In the genomic region with DNA sequence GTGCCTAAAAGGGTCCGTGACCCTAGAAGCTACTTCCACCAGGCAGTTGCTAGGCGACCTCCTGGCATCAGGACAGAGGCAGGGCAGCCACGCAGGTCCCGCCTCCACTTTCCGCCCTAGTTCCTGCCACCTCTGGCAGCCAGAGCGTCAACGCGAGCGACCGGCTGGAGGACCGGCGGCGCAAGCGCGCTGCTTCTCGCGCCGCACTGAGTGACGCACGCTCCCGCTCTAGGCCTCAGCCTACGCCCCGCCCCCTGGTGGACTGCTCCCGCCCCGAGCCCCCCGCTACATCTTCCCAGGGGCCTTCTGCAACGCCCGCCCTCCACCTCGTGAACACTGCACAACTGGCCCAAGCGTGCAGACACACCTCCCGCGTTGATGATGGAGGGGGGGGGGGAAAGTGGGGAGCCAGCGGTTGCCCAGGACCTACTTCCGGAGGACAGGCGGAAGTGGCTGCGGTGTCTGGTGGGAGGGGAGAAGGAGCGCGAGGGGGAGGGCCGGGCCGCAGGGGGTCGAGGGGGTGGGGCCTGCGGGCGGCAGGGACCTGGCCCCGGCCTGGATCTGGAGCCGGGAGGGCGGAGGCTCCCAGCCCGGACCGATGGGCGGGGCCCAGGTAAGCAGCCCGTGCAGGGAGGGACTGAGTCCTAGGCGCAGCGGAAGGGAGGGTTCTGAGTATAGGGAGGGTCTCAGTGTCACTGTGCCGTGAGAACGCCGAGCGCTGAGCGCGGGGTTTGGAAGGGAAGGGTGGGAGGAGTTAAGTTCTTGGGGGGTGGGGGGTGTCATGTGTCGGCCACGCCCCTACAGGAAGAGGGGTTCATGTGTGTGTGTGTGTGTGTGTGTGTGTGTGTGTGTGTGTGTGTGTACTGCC, we compare ENCODE assay signal across 8 mouse cellular contexts. TPM values are rescaled to one million over a fixed set of nuclear protein-coding genes. Genes with fewer than 3 reads are reported as not detected.
DNase-seq lines count a peak whose midpoint lies in the region; ATAC-seq lines count a peak whose summit lies in the region.

A gene (plus strand): TSS at position 465 of the 868 bp plus-strand sequence.

- H3K4me1 ChIP-seq in brown adipose tissue, adult 24 weeks (ENCODE audit: control insufficient read depth, insufficient read depth, insufficient read length, low read length) = peaks cover 15% of the 10 kb centered on the region
- peaks cover 11 to 25% of the 10 kb centered on the region in 2 experiments for H3K4me1 ChIP-seq in heart, embryonic 14.5 days (ENCODE audit: control insufficient read depth in 2 of 2, insufficient read depth in 2 of 2, low read length in 2 of 2)
- H3K4me1 ChIP-seq in liver, embryonic 15.5 days (replicated peaks) = peaks cover 67% of the 10 kb centered on the region
- peaks cover 15% of the 10 kb centered on the region for H3K4me1 ChIP-seq in neural tube, embryonic 12.5 days

- no peaks in the 10 kb centered on the region for H3K27me3 ChIP-seq in heart, embryonic 14.5 days (ENCODE audit: control insufficient read depth, insufficient read depth, low read length)
- H3K27me3 ChIP-seq in liver, embryonic 15.5 days = no peaks in the 10 kb centered on the region
- no peaks in the 10 kb centered on the region for H3K27me3 ChIP-seq in neural tube, embryonic 12.5 days (replicated peaks)

- peak within 1 kb of the TSS; percentile 74 for H3K9ac ChIP-seq in heart, embryonic 14.5 days (ENCODE audit: low read length)
- peak within 1 kb of the TSS; percentile 60 for H3K9ac ChIP-seq in liver, embryonic 15.5 days
- peak within 1 kb of the TSS; percentile 59 for H3K9ac ChIP-seq in neural tube, embryonic 12.5 days

- H3K4me2 ChIP-seq in heart, embryonic 14.5 days (ENCODE audit: low read length) = peak within 1 kb of the TSS; percentile 85
- peak within 1 kb of the TSS; percentile 86 for H3K4me2 ChIP-seq in liver, embryonic 15.5 days
- H3K4me2 ChIP-seq in neural tube, embryonic 12.5 days (replicated peaks) = peak within 1 kb of the TSS; percentile 68

- H3K27ac ChIP-seq in brown adipose tissue, adult 24 weeks (replicated peaks; ENCODE audit: low read depth, low read length) = peak within 1 kb of the TSS; percentile 94
- peak within 1 kb of the TSS; percentile 94 to 97 for H3K27ac ChIP-seq in heart, embryonic 14.5 days (replicated peaks in 1 of 2; ENCODE audit: control insufficient read depth in 1 of 2, insufficient read depth in 1 of 2, low read depth in 2 of 2, low read length in 2 of 2)
- peak within 1 kb of the TSS; percentile 94 for H3K27ac ChIP-seq in liver, embryonic 15.5 days (replicated peaks)
- H3K27ac ChIP-seq in neural tube, embryonic 12.5 days = peak within 1 kb of the TSS; percentile 82; the same call in 1 of the 2 replicates

- WGBS in heart, embryonic 14.5 days = under 1% methylated on average over 57 of the region's 60 CpGs
- under 1% methylated on average over 57 of the region's 60 CpGs for WGBS in liver, embryonic 15.5 days (ENCODE audit: insufficient replicate concordance)
- WGBS in neural tube, embryonic 12.5 days = under 1% methylated on average over 60 of the region's 60 CpGs

- H3K36me3 ChIP-seq in heart, embryonic 14.5 days (ENCODE audit: control insufficient read depth, insufficient read depth, low read length) = no peaks in the 10 kb centered on the region
- no peaks in the 10 kb centered on the region for H3K36me3 ChIP-seq in liver, embryonic 15.5 days (replicated peaks)
- H3K36me3 ChIP-seq in neural tube, embryonic 12.5 days = no peaks in the 10 kb centered on the region

- DNase-seq in fibroblast of lung, adult 2 months (ENCODE audit: low read depth) = peak; percentile 97
- DNase-seq in kidney, postnatal 14 days = peak; percentile 97
- DNase-seq in telencephalon, adult 2 months (ENCODE audit: low read depth, low spot score) = peak; percentile 91

- H3K9me3 ChIP-seq in heart, embryonic 14.5 days (ENCODE audit: control insufficient read depth, low read length) = no peaks in the 10 kb centered on the region
- H3K9me3 ChIP-seq in liver, embryonic 15.5 days (replicated peaks) = no peaks in the 10 kb centered on the region
- no peaks in the 10 kb centered on the region for H3K9me3 ChIP-seq in neural tube, embryonic 12.5 days

- peak within 1 kb of the TSS; percentile 74 for H3K4me3 ChIP-seq in brown adipose tissue, adult 24 weeks (ENCODE audit: insufficient read depth, low read depth, low read length)
- peak within 1 kb of the TSS; percentile 56 to 93 for H3K4me3 ChIP-seq in heart, embryonic 14.5 days (ENCODE audit: control insufficient read depth in 1 of 2, insufficient read depth in 1 of 2, low read depth in 1 of 2, low read length in 2 of 2)
- H3K4me3 ChIP-seq in liver, embryonic 15.5 days (replicated peaks) = peak within 1 kb of the TSS; percentile 68
- H3K4me3 ChIP-seq in neural tube, embryonic 12.5 days = peak within 1 kb of the TSS; percentile 57

- peak; percentile 68 for ATAC-seq in CD4-positive, CD25-positive, alpha-beta regulatory T cell, adult 4 months
- ATAC-seq in heart, embryonic 14.5 days (ENCODE audit: insufficient number of reproducible peaks, insufficient read depth, low FRiP score, low read depth) = peak; percentile 94
- peak; percentile 89 for ATAC-seq in liver, embryonic 15.5 days (ENCODE audit: insufficient read depth)
- ATAC-seq in neural tube, embryonic 12.5 days (ENCODE audit: low FRiP score, low read depth) = peak; percentile 97

RNA-seq across cellular contexts. Expression of the gene that starts here (rescaled TPM):
- polyA plus RNA-seq in CD4-positive, CD25-positive, alpha-beta regulatory T cell, adult 4 months (2017; shearing (Covaris generic)) = 100 to 1,000 TPM in 1 of 2 experiments, 10 to 100 TPM in 1; 70.9 to 106 TPM
- 19.3 and 30.6 TPM in 2 replicates for polyA plus RNA-seq in brown adipose tissue, adult 24 weeks (2012; ENCODE audit: insufficient read depth, insufficient read length, missing spikeins)
- polyA plus RNA-seq in heart, embryonic 14.5 days (2014; fragmentation: Nextera tagmentation; extraction: Ambion mirVana) = 38.3 and 43.5 TPM in 2 replicates
- polyA plus RNA-seq in liver, embryonic 15.5 days (2015; fragmentation: Nextera tagmentation; extraction: Ambion mirVana) = 35.1 and 45.6 TPM in 2 replicates
- 36.6 and 36.7 TPM in 2 replicates for polyA plus RNA-seq in neural tube, embryonic 12.5 days (2016; fragmentation: Nextera tagmentation; extraction: Ambion mirVana)

Comparison
In these comparisons a context has a peak if more than half of its experiments do, and no peak if none do; other contexts are left out.
1. Peak in every context shown above with its lines: DNase-seq, ATAC-seq, H3K4me3 ChIP-seq and H3K27ac ChIP-seq.